Mouse (Mus musculus): ENCODE measurements around the gene Igfbp5.

The Igfbp5 gene

GRCm38 (mm10) chr1:72868429-72869215 lies 6.1 kb downstream of the Igfbp5 start:
- no peak for DNase-seq

GRCm38 (mm10) chr1:72867346-72867745 lies 7.3 kb downstream of the Igfbp5 start:
- no peak for DNase-seq

- no peak for DNase-seq
Observed at GRCm38 (mm10) chr1:72866417-72866816, 8.3 kb downstream of the Igfbp5 start.

GRCm38 (mm10) chr1:72865900-72866299 lies 8.8 kb downstream of the Igfbp5 start:
- DNase-seq, result peak; percentile 82

- no peak for DNase-seq
Observed at GRCm38 (mm10) chr1:72864272-72864671, 10.4 kb downstream of the Igfbp5 start.

- no peak for DNase-seq
Observed at GRCm38 (mm10) chr1:72863692-72864091, 11.0 kb downstream of the Igfbp5 start.

- no peak for DNase-seq
Observed at GRCm38 (mm10) chr1:72862248-72862647, 12.4 kb downstream of the Igfbp5 start.

- DNase-seq, result no peak
Observed at GRCm38 (mm10) chr1:72861702-72862101, 13.0 kb downstream of the Igfbp5 start.

- no peak for DNase-seq
Observed at GRCm38 (mm10) chr1:72860502-72860901, 14.2 kb downstream of the Igfbp5 start.

GRCm38 (mm10) chr1:72859963-72860362 lies 14.7 kb downstream of the Igfbp5 start:
- DNase-seq, result no peak

GRCm38 (mm10) chr1:72858874-72859273 lies 15.8 kb downstream of the Igfbp5 start:
- no peak for DNase-seq

- no peak for DNase-seq
Observed at GRCm38 (mm10) chr1:72858286-72858685, 16.4 kb downstream of the Igfbp5 start.

GRCm38 (mm10) chr1:72857631-72858030 lies 17.1 kb downstream of the Igfbp5 start:
- no peak for DNase-seq

- DNase-seq, result no peak
Observed at GRCm38 (mm10) chr1:72857142-72857541, 17.5 kb downstream of the Igfbp5 start.

- DNase-seq, result no peak
Observed at GRCm38 (mm10) chr1:72856209-72856909, 18.3 kb downstream of the Igfbp5 start.

- no peak for DNase-seq
Observed at GRCm38 (mm10) chr1:72855729-72856128, 19.0 kb downstream of the Igfbp5 start.

- no peak for DNase-seq
Observed at GRCm38 (mm10) chr1:72854337-72855237, 20.1 kb downstream of the Igfbp5 start.

GRCm38 (mm10) chr1:72853759-72854158 lies 20.9 kb downstream of the Igfbp5 start:
- DNase-seq, result no peak

- no peak for DNase-seq
Observed at GRCm38 (mm10) chr1:72849037-72849436, 25.6 kb downstream of the Igfbp5 start.

- no peak for DNase-seq
Observed at GRCm38 (mm10) chr1:72847849-72848380, 26.8 kb downstream of the Igfbp5 start.

GRCm38 (mm10) chr1:72844675-72845074 lies 30.0 kb downstream of the Igfbp5 start:
- no peak for DNase-seq

- DNase-seq, result no peak
Observed at GRCm38 (mm10) chr1:72842666-72843459, 31.8 kb downstream of the Igfbp5 start.
